Mouse (Mus musculus) cerebellum, adult 2 months (tissue): ENCODE results near the gene Rap2a. TPM values are rescaled to one million over a fixed set of nuclear protein-coding genes. Genes with fewer than 3 reads are reported as not detected.

Experiments used
- DNase-seq, 2 experiments: peaks; one replicate each; pipeline ENCODE4 v3.0.0; 2021
- H3K27ac ChIP-seq: fragments of 200-500 bp; 2 replicates; pipeline ENCODE4 v1.5.1; 2012; ENCODE audit warnings: low read length, control low read depth, inconsistent platforms; ENCODE audit not compliant: insufficient read depth
- H3K27me3 ChIP-seq: fragments of 200-500 bp; 2 replicates; pipeline ENCODE4 v1.6.1; 2012; ENCODE audit warnings: inconsistent platforms, mild to moderate bottlenecking, low read length, moderate library complexity; ENCODE audit not compliant: control insufficient read depth, insufficient read depth
- H3K4me1 ChIP-seq: fragments of 200-500 bp; 2 replicates; pipeline ENCODE4 v1.6.1; 2011; ENCODE audit warnings: low read length; ENCODE audit not compliant: control insufficient read depth, insufficient read depth
- H3K4me3 ChIP-seq: fragments of 200-500 bp; replicated peaks from 2 replicates; pipeline ENCODE3; 2011; ENCODE audit warnings: mild to moderate bottlenecking, low read depth, low read length, control low read depth; ENCODE audit not compliant: insufficient read depth
- CTCF ChIP-seq: fragments of 200-500 bp; IDR thresholded peaks from 2 replicates; pipeline ENCODE4 v1.5.1; 2011; ENCODE audit warnings: low read depth, mild to moderate bottlenecking, control low read depth, low read length, moderate library complexity, borderline replicate concordance; ENCODE audit not compliant: insufficient read depth
- POLR2A ChIP-seq: fragments of 200-500 bp; IDR thresholded peaks from 2 replicates; pipeline ENCODE4 v1.6.1; 2011; ENCODE audit warnings: low read length, control low read depth, borderline replicate concordance; ENCODE audit not compliant: insufficient read depth
- WGBS: fragments of 180-500 bp; shearing (Covaris S2); methylation state at CpG from one replicate; pipeline ENCODE4 v1.1.7; 2018; 5-methylcytosine and 5-hydroxymethylcytosine counted together
- polyA plus RNA-seq: library from polyadenylated mRNA; depleted of rRNA; stranded (reverse); fragments of >200 nt; gene quantifications from 2 replicates; pipeline ENCODE4 v1.2.3, GENCODE M21; 2012

Rap2a gene
- polyA plus RNA-seq, 1 experiment, result 39.3 TPM

GRCm38 (mm10) chr14:120454221-120454620 is 24.0 kb upstream of the Rap2a start:
- H3K4me1 ChIP-seq, result no peaks in the 10 kb centered on the region
- no peak overlapping the region for H3K27ac ChIP-seq
- no peak for DNase-seq
- no peak overlapping the region for H3K4me3 ChIP-seq
- 32% methylated on average over 7 of the region's 7 CpGs for WGBS
- no peaks in the 10 kb centered on the region for H3K27me3 ChIP-seq
- TF ChIP-seq CTCF (no peak), POLR2A (no peak)

DNA sequence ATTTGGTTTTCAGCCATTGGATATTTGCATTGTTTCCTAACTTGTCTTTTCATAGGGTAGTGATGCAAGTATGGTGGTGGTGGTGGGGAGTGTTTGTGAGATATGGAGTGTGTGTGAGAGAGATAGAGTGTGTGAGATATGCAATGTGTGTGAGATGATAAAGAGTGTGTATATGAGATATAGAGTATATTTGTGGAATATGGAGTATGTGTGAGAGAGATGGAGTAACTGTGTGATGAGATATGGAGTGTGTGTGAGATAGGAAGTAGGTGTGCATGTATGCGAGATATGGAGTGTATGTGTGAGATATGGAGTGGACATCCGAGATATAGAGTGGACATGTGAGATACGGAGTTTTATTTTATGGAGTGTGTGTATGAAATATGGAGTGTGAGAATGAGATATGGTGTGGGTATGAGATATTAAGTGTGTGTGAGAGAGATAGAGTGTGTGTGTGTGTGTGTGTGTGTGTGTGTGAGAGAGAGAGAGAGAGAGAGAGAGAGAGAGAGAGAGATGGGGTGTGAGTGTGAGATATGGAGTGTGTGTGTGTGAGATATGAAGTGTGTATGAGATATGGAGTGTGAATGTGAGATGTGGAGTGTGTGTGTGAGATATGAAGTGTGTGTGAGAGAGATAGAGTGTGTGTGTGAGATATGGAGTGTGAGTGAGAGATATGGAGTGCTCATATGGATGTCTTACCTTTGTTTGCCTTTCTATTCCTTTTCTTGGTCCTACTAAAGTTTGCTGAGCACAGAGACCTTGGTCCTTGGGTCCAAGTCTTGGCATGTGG is 14.1 kb upstream of the Rap2a start:
- no peaks in the 10 kb centered on the region for H3K27me3 ChIP-seq
- H3K27ac ChIP-seq, result no peak overlapping the region
- TF ChIP-seq CTCF (no peak), POLR2A (no peak)
- H3K4me3 ChIP-seq, result no peak overlapping the region
- peaks cover 7% of the 10 kb centered on the region for H3K4me1 ChIP-seq
- DNase-seq, result no peak
- WGBS, result 97% methylated on average over 3 of the region's 3 CpGs

DNA sequence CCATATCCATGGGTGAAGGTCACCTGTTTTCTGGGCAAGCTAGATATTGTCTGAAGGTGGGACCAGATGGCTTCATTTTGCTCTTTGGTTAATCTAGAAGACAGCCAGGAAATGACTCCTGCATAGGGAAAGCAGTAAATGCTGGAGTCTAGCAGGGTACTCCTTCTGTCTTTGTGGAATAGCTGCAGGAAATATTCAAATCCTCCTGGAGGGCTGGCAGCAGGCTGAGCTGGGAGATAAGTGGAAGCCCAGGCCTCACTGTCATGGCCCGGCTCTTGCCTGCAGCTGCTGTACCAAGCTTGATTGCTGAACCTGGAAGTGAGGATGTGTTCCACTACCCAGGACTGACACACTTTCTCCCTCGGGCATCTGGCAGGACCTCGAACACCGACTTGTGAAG is 11.4 kb upstream of the Rap2a start:
- H3K4me3 ChIP-seq, result no peak overlapping the region
- WGBS, result 18% methylated on average over 4 of the region's 4 CpGs
- no peaks in the 10 kb centered on the region for H3K27me3 ChIP-seq
- peaks cover 7% of the 10 kb centered on the region for H3K4me1 ChIP-seq
- DNase-seq, result peak in 1 of 2 experiments; percentile 29
- no peak overlapping the region for H3K27ac ChIP-seq
- no peak for TF ChIP-seq POLR2A
- no peak for TF ChIP-seq CTCF

DNA sequence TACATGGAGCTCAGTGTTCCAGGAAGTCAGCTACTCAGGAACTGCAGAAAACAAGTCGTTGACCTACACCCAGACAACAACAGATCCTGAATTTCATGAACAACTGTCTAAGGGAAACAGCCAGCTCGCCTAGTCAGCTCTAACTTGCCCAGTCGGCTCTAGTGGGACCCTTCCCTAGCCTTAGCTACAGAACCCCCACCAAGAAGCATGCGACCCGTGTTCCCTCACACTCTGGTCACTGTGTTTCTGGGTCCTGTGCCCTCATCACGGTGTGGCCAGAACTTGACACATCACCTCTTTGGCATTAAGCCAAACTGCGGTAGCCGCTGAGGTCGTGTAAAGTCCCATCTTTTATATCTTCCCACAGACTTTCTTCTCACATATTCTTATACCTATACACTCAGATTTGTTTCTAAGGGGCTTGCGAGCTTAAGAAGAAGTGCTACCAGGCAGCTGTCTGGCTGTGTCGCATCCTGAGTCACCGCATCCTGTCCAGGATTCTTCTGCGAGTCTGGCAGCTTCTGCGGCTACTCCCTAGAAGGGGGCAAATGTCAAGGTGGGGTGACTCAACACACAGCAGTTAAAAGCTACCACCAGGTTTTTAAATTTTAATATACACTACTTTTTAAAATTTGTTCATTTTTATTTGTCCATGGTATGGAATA is 9.0 kb upstream of the Rap2a start:
- 81% methylated on average over 14 of the region's 14 CpGs for WGBS
- Histone ChIP-seq H3K4me1 (peaks cover 11% of the 10 kb centered on the region), H3K27me3 (no peaks in the 10 kb centered on the region), H3K4me3 (no peak overlapping the region), H3K27ac (no peak overlapping the region)
- no peak for DNase-seq
- TF ChIP-seq POLR2A (no peak), CTCF (no peak)

DNA sequence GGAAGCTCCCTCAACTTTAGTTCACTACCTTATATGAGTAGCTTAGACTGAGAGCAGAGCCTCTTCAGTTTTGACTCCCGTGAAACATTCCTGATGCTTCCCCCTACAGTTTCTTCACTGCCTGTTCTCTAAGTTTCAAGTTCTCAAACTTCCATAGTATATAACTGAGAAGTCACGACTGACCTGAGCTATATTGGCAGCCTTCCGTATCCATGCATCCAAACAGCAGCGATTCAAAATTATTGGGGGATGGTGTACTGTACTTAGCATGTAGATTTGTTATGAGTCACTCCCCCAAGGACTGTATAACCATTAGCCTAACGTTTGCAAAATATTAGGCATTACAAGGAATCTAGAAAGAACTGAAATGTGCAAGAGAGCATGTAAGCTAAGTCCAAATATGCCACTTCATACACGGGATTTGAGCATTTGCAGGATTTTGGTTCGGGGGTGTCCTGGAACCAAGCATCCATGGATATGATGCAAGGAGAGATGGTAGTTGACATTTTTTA is 2.0 kb upstream of the Rap2a start:
- DNase-seq, result no peak
- 52% methylated on average over 7 of the region's 7 CpGs for WGBS
- H3K27me3 ChIP-seq, result no peaks in the 10 kb centered on the region
- H3K4me3 ChIP-seq, result no peak overlapping the region
- H3K27ac ChIP-seq, result no peak overlapping the region
- H3K4me1 ChIP-seq, result peaks cover 9% of the 10 kb centered on the region; the same call in 1 of the 2 replicates
- TF ChIP-seq CTCF (no peak), POLR2A (no peak)

- WGBS, result under 1% methylated on average over 46 of the region's 46 CpGs
- Histone ChIP-seq H3K27ac (peak overlapping the region; percentile 99), H3K27me3 (no peaks in the 10 kb centered on the region), H3K4me1 (peaks cover 12% of the 10 kb centered on the region; the same call in 1 of the 2 replicates), H3K4me3 (peak overlapping the region; percentile 91)
- peak; percentile 99 for DNase-seq
- TF ChIP-seq POLR2A (peak; percentile 92), CTCF (no peak)
Measured at GRCm38 (mm10) chr14:120477288-120477981, 809 bp upstream of the Rap2a start.

GRCm38 (mm10) chr14:120478641-120479341 is 547 bp downstream of the Rap2a start:
- peak overlapping the region; percentile 52; the same call in 1 of the 2 replicates for H3K27ac ChIP-seq
- H3K4me1 ChIP-seq, result peaks cover 11% of the 10 kb centered on the region
- peak; percentile 63 to 73 for DNase-seq
- WGBS, result 1% methylated on average over 62 of the region's 62 CpGs
- H3K4me3 ChIP-seq, result peak overlapping the region; percentile 79
- no peak for TF ChIP-seq CTCF
- TF ChIP-seq POLR2A, result no peak
- H3K27me3 ChIP-seq, result no peaks in the 10 kb centered on the region
